Mouse (Mus musculus) bone marrow, adult 2 months (tissue): ENCODE results near the gene Slc2a4.

Experiments
- CTCF ChIP-seq: fragments of 200-500 bp; IDR thresholded peaks from 2 replicates; pipeline ENCODE4 v1.5.1; 2011; ENCODE audit warnings: low read length, control low read depth; ENCODE audit not compliant: control insufficient read depth, insufficient read depth
- POLR2A ChIP-seq: fragments of 200-500 bp; IDR thresholded peaks from 2 replicates; pipeline ENCODE4 v1.6.1; 2011; ENCODE audit warnings: low read depth, mild to moderate bottlenecking, control low read depth, low read length, borderline replicate concordance; ENCODE audit not compliant: control insufficient read depth

- TF ChIP-seq CTCF (no peak), POLR2A (no peak)
These were observed 13.9 kb upstream of the Slc2a4 start for GRCm38 (mm10) chr11:69961841-69962240.
